Mouse (Mus musculus): Measurements from ENCODE around the gene Dcps.

Gene Dcps

GRCm38 (mm10) chr9:35175251-35176123 lies at the start of gene Dcps:
TSS of gene Dcps (minus strand) at chr9:35176061.
- DNase-seq (ENCODE audit: low spot score): peak; percentile 95

GRCm38 (mm10) chr9:35223466-35223865 lies 47.6 kb upstream of the Dcps start:
- no peak for DNase-seq (ENCODE audit: low spot score)

- no peak for DNase-seq (ENCODE audit: low spot score)
Observed at GRCm38 (mm10) chr9:35217963-35218362, 42.1 kb upstream of the Dcps start.

- DNase-seq (ENCODE audit: low spot score): no peak
Observed at GRCm38 (mm10) chr9:35211573-35212511, 36.0 kb upstream of the Dcps start.

- DNase-seq (ENCODE audit: low spot score): peak; percentile 100
Observed at GRCm38 (mm10) chr9:35210542-35211474, 34.9 kb upstream of the Dcps start, which contains the start of gene Foxred1. TSS of gene Foxred1 (minus strand) at chr9:35211055.

GRCm38 (mm10) chr9:35204421-35204820 lies 28.6 kb upstream of the Dcps start:
- DNase-seq (ENCODE audit: low spot score): no peak

- no peak for DNase-seq (ENCODE audit: low spot score)
Observed at GRCm38 (mm10) chr9:35203536-35203935, 27.7 kb upstream of the Dcps start.

GRCm38 (mm10) chr9:35200529-35201060 lies 24.7 kb upstream of the Dcps start:
- DNase-seq (ENCODE audit: low spot score): no peak

- peak; percentile 78 for DNase-seq (ENCODE audit: low spot score)
Observed at GRCm38 (mm10) chr9:35199772-35200471, 24.1 kb upstream of the Dcps start, which contains the start of the genes Srpr and Tirap. TSS of gene Srpr (plus strand) at chr9:35200175. TSS of gene Tirap (minus strand) at chr9:35200291.

- DNase-seq (ENCODE audit: low spot score): no peak
Observed at GRCm38 (mm10) chr9:35198945-35199771, 23.3 kb upstream of the Dcps start.

GRCm38 (mm10) chr9:35198351-35198750 lies 22.5 kb upstream of the Dcps start:
- DNase-seq (ENCODE audit: low spot score): no peak

GRCm38 (mm10) chr9:35197625-35198024 lies 21.8 kb upstream of the Dcps start:
- no peak for DNase-seq (ENCODE audit: low spot score)

GRCm38 (mm10) chr9:35194048-35194447 lies 18.2 kb upstream of the Dcps start:
- DNase-seq (ENCODE audit: low spot score): no peak

GRCm38 (mm10) chr9:35192983-35193542 lies 17.2 kb upstream of the Dcps start:
- no peak for DNase-seq (ENCODE audit: low spot score)

GRCm38 (mm10) chr9:35188700-35189099 lies 12.8 kb upstream of the Dcps start:
- DNase-seq (ENCODE audit: low spot score): no peak

GRCm38 (mm10) chr9:35187351-35187903 lies 11.6 kb upstream of the Dcps start:
- DNase-seq (ENCODE audit: low spot score): no peak

GRCm38 (mm10) chr9:35186430-35186829 lies 10.6 kb upstream of the Dcps start:
- no peak for DNase-seq (ENCODE audit: low spot score)

- DNase-seq (ENCODE audit: low spot score): no peak
Observed at GRCm38 (mm10) chr9:35183359-35183758, 7.5 kb upstream of the Dcps start.

- no peak for DNase-seq (ENCODE audit: low spot score)
Observed at GRCm38 (mm10) chr9:35182832-35183231, 7.0 kb upstream of the Dcps start.

Measured in T-cell, adult 2 months (primary cell).